Mouse (Mus musculus) embryonic facial prominence, embryonic 15.5 days (tissue): ENCODE measurements around the gene Masp1. TPM values are rescaled to one million over a fixed set of nuclear protein-coding genes. Genes with fewer than 3 reads are reported as not detected.

Experiments
- ATAC-seq: fragments of 200-750 bp; cut with Nextera tagmentation; 2 replicates; pipeline ENCODE4 v1.8.0; 2017; ENCODE audit warnings: low read depth, moderate TSS enrichment; ENCODE audit not compliant: insufficient number of reproducible peaks, low FRiP score, low TSS enrichment
- H3K27ac ChIP-seq: fragments of 300-500 bp; sonication (generic); replicated peaks from 2 replicates; pipeline ENCODE4 v1.5.1; 2015; ENCODE audit warnings: mild to moderate bottlenecking, inconsistent platforms
- H3K27me3 ChIP-seq: fragments of 300-500 bp; sonication (generic); 2 replicates; pipeline ENCODE4 v1.6.1; 2015; ENCODE audit warnings: inconsistent platforms
- H3K36me3 ChIP-seq: fragments of 300-500 bp; sonication (generic); 2 replicates; pipeline ENCODE4 v1.6.1; 2015; ENCODE audit warnings: mild to moderate bottlenecking, inconsistent platforms
- H3K4me1 ChIP-seq: fragments of 300-500 bp; sonication (generic); 2 replicates; pipeline ENCODE4 v1.6.1; 2015; ENCODE audit warnings: inconsistent platforms
- H3K4me2 ChIP-seq: fragments of 300-500 bp; sonication (generic); replicated peaks from 2 replicates; pipeline ENCODE4 v1.6.1; 2015; ENCODE audit warnings: mild to moderate bottlenecking, inconsistent platforms
- H3K4me3 ChIP-seq: fragments of 300-500 bp; sonication (generic); replicated peaks from 2 replicates; pipeline ENCODE4 v1.5.1; 2015; ENCODE audit warnings: mild to moderate bottlenecking, inconsistent platforms
- H3K9ac ChIP-seq: fragments of 300-500 bp; sonication (generic); 2 replicates; pipeline ENCODE4 v1.6.1; 2015; ENCODE audit warnings: inconsistent platforms
- H3K9me3 ChIP-seq: fragments of 300-500 bp; sonication (generic); replicated peaks from 2 replicates; pipeline ENCODE4 v1.6.1; 2016; ENCODE audit warnings: inconsistent platforms
- WGBS: fragments of 180-500 bp; shearing (Covaris S2); methylation state at CpG from one replicate; pipeline ENCODE4 v1.1.7; 2015; 5-methylcytosine and 5-hydroxymethylcytosine counted together
- polyA plus RNA-seq: library from polyadenylated mRNA; unstranded; fragments of >200 nt; fragmentation: Nextera tagmentation; extraction: Ambion mirVana; gene quantifications from 2 replicates; pipeline ENCODE4 v1.2.1, GENCODE M21; 2015

Gene Masp1
- polyA plus RNA-seq, 1 experiment from 2014 or later = 7.7 TPM

DNA sequence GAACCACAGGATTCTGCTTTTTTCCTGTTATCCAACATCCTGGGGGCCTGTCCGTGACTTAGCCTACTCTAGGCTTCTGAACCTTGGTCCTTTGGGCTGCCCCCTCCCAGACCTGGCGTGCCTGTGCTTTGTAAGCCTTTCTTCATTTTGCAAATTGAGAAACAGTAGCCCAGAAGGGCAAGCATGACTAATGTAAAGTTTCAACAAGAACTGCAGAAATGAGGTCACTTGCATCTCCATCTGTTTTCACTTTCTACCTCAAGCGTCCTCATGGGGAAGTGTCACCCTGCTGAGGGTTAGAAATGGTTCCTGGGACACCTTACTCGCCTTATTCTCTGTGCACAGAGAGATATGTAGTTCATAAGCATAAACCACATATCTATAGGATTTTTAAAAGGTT lies 27.8 kb downstream of the Masp1 start:
- no peak for ATAC-seq
- WGBS = 53% methylated on average over 4 of the region's 4 CpGs

DNA sequence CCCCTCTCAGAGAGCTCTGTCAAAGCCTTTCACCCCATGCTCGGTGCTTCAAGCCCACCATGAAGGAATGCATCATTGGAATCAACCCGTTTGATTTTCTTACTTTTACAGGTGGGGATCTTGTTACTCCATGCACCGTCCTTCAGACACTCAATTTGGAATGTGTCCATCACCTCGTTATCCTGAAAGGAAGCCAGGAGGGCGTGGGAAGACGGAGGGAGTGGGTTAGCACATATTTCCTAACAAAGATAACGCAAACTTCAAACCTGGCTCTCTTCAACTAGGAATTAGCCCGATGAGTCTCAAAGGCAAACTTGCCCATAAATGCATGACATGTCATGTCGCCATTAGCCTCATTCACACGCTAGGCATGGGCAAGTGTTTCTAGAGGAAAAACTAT lies 37.3 kb downstream of the Masp1 start:
- Histone ChIP-seq H3K9ac (no peak overlapping the region), H3K4me1 (no peaks in the 10 kb centered on the region), H3K4me3 (no peak overlapping the region), H3K36me3 (no peaks in the 10 kb centered on the region), H3K4me2 (no peak overlapping the region), H3K9me3 (no peaks in the 10 kb centered on the region), H3K27ac (no peak overlapping the region), H3K27me3 (no peaks in the 10 kb centered on the region)
- WGBS = 76% methylated on average over 10 of the region's 10 CpGs
- no peak for ATAC-seq

More for the DNA sequence above, 27.8 kb downstream of the Masp1 start:
- H3K4me3 ChIP-seq = no peak overlapping the region
- H3K4me2 ChIP-seq = no peak overlapping the region
- no peak overlapping the region for H3K9ac ChIP-seq
- H3K27ac ChIP-seq = no peak overlapping the region
- H3K4me1 ChIP-seq = no peaks in the 10 kb centered on the region
- H3K9me3 ChIP-seq = no peaks in the 10 kb centered on the region
- H3K36me3 ChIP-seq = no peaks in the 10 kb centered on the region
- H3K27me3 ChIP-seq = no peaks in the 10 kb centered on the region

DNA sequence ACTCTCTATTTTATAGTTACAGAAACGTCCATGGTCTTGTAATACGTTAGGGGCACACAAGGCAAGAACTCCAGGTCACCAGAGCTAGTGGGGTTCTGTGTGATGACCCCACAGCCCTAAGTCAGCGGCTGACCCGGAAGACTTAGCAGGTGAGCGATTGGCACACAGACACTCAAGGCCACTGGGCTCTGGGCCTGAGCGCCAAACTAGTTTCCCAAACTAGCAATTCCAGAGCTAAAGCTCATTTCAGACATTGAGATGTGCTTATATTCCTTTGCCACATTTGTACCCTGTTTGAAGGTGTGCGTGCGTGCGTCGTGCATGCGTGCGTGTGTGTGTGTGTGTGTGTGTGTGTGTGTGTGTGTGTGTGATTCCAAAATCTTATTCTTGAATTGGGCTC lies 37.8 kb downstream of the Masp1 start:
- Histone ChIP-seq H3K4me3 (no peak overlapping the region), H3K27me3 (no peaks in the 10 kb centered on the region), H3K27ac (no peak overlapping the region), H3K4me2 (no peak overlapping the region), H3K9ac (no peak overlapping the region), H3K36me3 (no peaks in the 10 kb centered on the region), H3K4me1 (no peaks in the 10 kb centered on the region), H3K9me3 (no peaks in the 10 kb centered on the region)
- ATAC-seq = no peak
- WGBS = 93% methylated on average over 12 of the region's 12 CpGs

DNA sequence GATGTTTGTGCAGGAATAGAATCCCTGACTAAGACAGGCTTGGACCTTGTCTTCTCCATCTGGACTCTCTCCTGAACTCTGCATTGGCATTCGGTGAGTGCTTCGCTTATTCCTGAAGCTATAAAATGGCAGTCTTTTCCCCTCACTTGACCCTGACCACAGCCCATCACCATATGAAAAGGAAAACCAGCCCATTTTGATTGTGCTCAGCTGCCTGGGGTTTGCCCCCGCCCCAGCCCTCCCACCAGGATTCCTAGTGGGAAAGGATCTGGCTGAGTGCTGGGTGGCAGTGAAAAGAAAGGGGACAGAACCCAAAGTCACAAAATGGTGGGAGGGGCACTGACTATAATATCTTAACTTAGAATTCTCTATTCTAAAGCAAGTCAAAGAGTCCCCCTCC lies 38.4 kb downstream of the Masp1 start:
- Histone ChIP-seq H3K9me3 (no peaks in the 10 kb centered on the region), H3K27ac (no peak overlapping the region), H3K4me2 (no peak overlapping the region), H3K4me3 (no peak overlapping the region), H3K27me3 (no peaks in the 10 kb centered on the region), H3K9ac (no peak overlapping the region), H3K36me3 (no peaks in the 10 kb centered on the region), H3K4me1 (no peaks in the 10 kb centered on the region)
- WGBS = 76% methylated on average over 3 of the region's 3 CpGs
- no peak for ATAC-seq

DNA sequence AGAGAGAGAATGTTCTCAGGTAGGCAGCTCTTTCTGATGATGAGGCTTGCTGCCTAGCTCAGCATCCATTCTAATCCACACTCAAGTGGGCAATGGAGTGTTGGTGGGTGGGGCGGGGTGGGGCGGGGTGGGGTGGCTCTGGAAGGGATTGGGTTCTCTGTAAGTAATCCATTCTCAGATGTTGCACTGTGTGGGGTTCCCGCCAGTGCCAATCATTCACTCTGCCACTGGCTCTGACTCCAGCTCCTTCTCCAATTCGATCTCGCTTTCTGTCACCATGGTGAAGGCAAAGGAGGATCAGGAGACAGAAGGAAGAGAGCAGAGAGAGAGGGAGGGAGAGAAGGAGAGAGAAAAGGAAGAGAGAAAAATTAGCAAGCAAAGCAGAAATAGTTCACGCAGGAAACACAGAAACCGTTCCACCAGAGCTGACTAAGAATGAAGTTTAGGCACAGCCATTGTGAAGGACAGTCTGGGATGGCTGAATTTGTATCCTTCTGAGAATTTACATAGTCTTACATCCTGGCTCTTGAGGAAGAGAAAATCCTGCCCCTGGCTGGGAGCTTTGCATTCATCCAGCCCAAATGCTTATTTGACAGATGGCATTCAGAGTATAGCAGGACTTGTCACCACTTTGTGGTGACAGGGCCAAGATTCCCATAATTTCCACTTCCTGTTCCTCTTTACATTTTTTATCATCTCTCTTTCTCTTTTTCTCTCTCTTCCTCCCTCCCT lies 40.6 kb downstream of the Masp1 start:
- H3K4me3 ChIP-seq = no peak overlapping the region
- no peak overlapping the region for H3K27ac ChIP-seq
- H3K4me1 ChIP-seq = no peaks in the 10 kb centered on the region; the same call in 1 of the 2 replicates
- WGBS = 59% methylated on average over 7 of the region's 7 CpGs
- H3K9me3 ChIP-seq = no peaks in the 10 kb centered on the region
- no peak overlapping the region for H3K4me2 ChIP-seq
- no peak for ATAC-seq
- H3K36me3 ChIP-seq = no peaks in the 10 kb centered on the region
- no peaks in the 10 kb centered on the region for H3K27me3 ChIP-seq
- no peak overlapping the region for H3K9ac ChIP-seq

DNA sequence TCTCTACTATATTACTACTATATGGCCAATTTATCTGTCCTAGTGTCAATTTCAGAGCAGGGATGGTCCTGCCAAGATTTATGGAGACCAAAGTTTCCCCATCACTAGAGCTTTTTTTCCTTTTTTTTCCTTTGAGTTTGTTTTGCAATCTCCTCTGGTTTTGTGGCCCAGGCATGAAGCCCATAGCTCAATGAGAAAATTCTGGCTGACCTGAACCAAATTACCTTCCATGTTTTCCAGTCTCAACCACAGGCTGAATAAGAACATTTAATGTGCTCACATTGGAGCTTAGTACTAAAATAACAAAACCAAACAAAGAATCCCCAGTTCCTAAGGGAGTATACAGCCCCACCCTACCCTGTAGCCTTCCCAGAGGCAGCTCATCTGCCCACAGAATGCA lies 44.0 kb downstream of the Masp1 start:
- Histone ChIP-seq H3K36me3 (no peaks in the 10 kb centered on the region), H3K4me2 (no peak overlapping the region), H3K9ac (no peak overlapping the region), H3K4me3 (no peak overlapping the region), H3K27ac (no peak overlapping the region), H3K4me1 (no peaks in the 10 kb centered on the region; the same call in 1 of the 2 replicates), H3K27me3 (no peaks in the 10 kb centered on the region), H3K9me3 (no peaks in the 10 kb centered on the region)
- no peak for ATAC-seq

DNA sequence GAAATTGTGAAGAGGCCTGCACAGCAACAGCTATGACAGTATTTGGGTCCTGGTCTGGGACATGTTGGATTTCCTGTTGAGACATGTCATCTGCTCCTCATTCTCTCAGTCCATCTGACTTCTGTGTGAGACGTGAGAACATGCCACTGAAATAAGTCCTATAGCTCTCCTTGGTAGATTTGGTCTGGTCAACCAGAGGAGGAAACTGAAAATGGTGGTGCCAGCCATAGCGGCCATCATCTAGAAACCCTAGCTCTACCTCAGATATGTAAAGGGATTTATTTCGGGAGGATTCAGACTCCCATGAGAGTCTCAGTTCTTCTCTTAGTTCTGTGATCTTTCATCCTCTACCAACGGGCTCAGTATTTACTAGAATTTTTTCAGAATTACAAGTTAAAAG lies 45.0 kb downstream of the Masp1 start:
- H3K4me3 ChIP-seq = no peak overlapping the region
- no peak for ATAC-seq
- no peaks in the 10 kb centered on the region for H3K36me3 ChIP-seq
- no peaks in the 10 kb centered on the region; the same call in 1 of the 2 replicates for H3K4me1 ChIP-seq
- H3K9me3 ChIP-seq = no peaks in the 10 kb centered on the region
- 78% methylated on average over 4 of the region's 4 CpGs for WGBS
- H3K27me3 ChIP-seq = no peaks in the 10 kb centered on the region
- H3K27ac ChIP-seq = no peak overlapping the region
- no peak overlapping the region for H3K4me2 ChIP-seq
- no peak overlapping the region for H3K9ac ChIP-seq

DNA sequence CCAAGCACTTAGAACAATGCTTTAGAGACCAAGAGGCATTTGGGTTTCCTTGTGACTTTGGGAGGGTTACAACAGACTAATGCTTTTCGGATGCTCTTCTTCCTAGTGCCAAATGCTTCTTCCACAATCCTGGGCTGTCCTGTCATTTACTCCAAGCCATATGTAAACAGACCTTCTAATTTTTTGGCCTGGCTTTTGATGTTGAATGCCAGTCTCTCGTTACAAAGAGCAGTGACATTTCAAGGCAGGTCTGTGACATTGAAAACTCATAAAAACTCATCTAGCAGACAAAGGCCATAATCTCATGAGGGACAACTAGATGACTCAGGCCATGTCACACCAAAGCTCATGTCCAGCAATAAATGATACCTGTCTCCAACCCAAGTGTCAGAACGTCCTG lies 48.6 kb downstream of the Masp1 start:
- Histone ChIP-seq H3K36me3 (no peaks in the 10 kb centered on the region), H3K9me3 (no peaks in the 10 kb centered on the region), H3K27ac (no peak overlapping the region), H3K4me1 (no peaks in the 10 kb centered on the region; the same call in 1 of the 2 replicates), H3K9ac (no peak overlapping the region), H3K4me3 (no peak overlapping the region), H3K27me3 (no peaks in the 10 kb centered on the region), H3K4me2 (no peak overlapping the region)
- no peak for ATAC-seq
- WGBS = 52% methylated on average over 3 of the region's 3 CpGs

DNA sequence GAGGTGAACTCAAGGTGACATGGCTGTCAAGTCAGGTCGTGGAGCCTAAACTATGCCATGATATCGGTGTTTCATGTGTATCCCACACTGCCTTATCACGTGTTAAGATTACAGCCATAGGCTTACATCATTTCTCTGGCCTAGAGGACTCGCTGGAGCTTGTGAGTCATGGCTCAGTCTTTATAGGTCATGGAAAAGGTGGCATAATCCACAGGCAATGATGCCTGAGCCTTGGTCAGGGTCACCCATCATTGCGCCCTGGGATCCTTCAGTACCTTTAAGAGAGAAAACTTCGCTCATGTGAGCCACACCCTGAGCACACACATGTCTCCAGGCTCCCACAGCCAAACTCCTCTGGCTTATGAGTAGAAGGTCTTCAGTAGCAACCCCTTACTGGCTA lies 49.1 kb downstream of the Masp1 start:
- H3K4me2 ChIP-seq = no peak overlapping the region
- H3K9ac ChIP-seq = no peak overlapping the region
- ATAC-seq = no peak
- no peaks in the 10 kb centered on the region for H3K9me3 ChIP-seq
- no peaks in the 10 kb centered on the region for H3K4me1 ChIP-seq
- H3K4me3 ChIP-seq = no peak overlapping the region
- H3K27me3 ChIP-seq = no peaks in the 10 kb centered on the region
- WGBS = 88% methylated on average over 6 of the region's 6 CpGs
- H3K27ac ChIP-seq = no peak overlapping the region
- H3K36me3 ChIP-seq = no peaks in the 10 kb centered on the region

DNA sequence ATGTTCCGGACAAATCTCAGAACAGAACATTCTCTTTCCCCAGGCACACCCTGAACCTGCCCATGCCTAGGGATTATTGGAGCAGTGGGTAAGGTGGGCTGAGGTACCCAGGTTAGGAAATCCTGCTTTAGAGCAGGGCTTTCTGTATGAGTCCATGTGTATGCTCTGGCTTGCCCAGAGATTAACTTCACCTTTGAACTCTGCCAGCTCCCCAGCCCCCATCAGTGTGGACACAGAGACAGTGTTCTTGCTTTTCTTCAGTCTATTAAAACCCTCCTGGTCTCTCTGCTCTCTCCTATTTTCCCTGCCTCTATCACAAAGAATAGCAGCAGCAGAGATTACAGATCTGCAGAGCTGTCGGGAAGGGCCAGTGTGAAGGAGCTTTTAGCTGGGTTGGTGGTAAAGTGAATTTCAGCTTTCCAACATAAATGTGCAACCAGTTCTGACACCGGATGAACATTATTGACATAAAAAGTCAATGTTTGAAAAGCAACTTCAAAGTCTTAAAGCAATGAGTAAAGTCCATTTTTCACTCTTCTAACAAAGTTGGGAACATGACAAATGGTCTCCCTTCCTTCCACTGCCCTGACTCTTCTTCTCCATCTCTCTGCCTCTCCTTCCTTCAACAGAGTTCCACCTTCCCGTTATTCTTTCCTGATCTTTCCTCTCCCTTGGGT lies 56.8 kb downstream of the Masp1 start:
- Histone ChIP-seq H3K9me3 (no peaks in the 10 kb centered on the region), H3K4me3 (no peak overlapping the region), H3K27me3 (no peaks in the 10 kb centered on the region), H3K36me3 (no peaks in the 10 kb centered on the region), H3K4me1 (no peaks in the 10 kb centered on the region), H3K27ac (no peak overlapping the region), H3K9ac (no peak overlapping the region), H3K4me2 (no peak overlapping the region)
- ATAC-seq = no peak
- WGBS = 80% methylated on average over 4 of the region's 4 CpGs

DNA sequence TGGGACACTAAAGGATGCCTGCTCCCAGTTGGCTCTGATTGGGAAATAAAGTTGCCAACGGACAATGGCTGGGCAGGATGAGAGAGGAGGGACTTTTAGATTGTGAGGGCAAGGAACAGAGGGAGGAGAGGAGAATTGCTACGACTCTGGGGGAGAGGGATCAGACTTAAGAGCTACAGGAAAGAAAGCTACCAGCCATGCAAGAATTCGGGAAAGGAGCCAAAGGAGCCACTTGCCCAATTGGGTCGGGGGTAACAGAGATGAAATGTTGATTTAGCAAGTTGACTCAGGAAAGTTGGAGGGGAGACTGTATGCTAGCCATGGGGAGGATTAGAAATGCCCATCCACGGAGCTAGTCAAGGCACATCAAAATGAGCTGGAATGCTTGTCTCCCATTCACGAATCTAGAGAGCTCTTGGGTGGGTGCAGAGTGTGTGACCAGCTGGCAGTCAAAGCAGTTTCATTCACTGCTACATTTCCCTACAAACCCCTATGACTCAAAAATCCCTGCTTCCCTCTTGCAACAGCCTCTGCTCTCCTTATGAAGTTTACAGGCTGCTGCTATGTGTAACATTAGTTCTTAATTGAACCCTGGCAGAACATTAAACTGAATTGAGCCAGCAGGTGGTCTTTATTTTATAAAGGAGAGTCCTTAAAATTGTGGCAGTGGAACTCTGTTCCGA lies 61.6 kb downstream of the Masp1 start:
- no peaks in the 10 kb centered on the region for H3K36me3 ChIP-seq
- no peaks in the 10 kb centered on the region for H3K27me3 ChIP-seq
- H3K4me2 ChIP-seq = no peak overlapping the region
- no peak overlapping the region for H3K27ac ChIP-seq
- H3K4me3 ChIP-seq = no peak overlapping the region
- no peak for ATAC-seq
- 42% methylated on average over 7 of the region's 7 CpGs for WGBS
- no peak overlapping the region for H3K9ac ChIP-seq
- H3K4me1 ChIP-seq = no peaks in the 10 kb centered on the region
- no peaks in the 10 kb centered on the region for H3K9me3 ChIP-seq
